Mouse (Mus musculus): ENCODE measurements around the gene Irf8. TPM values are rescaled to one million over a fixed set of nuclear protein-coding genes. Genes with fewer than 3 reads are reported as not detected.
A peak's percentile ranks its signal among the peaks of the same experiment; 100 is the strongest.
"Not testable (repeated sequence)": the region's sequence is repeated elsewhere in the genome, so short reads cannot be mapped to it uniquely, and the experiment has no call there.

The Irf8 gene
- total RNA-seq, 2 experiments from 2014 or later: 3.2 to 4.5 TPM

GRCm38 (mm10) chr8:120779106-120779505, 42.9 kb downstream of the Irf8 start:
- DNase-seq (ENCODE audit: low spot score): no peak

DNA sequence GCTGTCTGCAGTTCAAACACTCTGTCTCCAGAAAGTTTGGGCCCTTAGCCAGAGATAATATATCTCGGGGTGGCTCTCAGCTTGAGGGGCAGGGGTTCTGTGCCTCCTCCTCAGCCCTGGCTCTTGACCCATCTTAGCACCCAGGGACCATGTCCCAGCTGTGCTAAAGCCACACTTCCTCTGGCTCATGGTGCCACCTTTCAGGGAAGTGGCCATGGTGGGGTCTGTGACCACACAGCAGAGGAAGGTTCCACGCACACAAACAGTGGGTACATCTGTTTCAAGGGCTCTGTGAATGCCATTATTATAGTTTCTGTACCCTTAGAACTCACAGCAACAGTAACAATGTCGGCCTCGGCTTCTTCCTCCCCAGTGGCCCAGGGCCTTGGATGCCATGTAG, 47.6 kb downstream of the Irf8 start:
- DNase-seq (ENCODE audit: low spot score): no peak

More at GRCm38 (mm10) chr8:120779106-120779505, 42.9 kb downstream of the Irf8 start:
- intact Hi-C loops (cut with DNase I): no loop called here

DNA sequence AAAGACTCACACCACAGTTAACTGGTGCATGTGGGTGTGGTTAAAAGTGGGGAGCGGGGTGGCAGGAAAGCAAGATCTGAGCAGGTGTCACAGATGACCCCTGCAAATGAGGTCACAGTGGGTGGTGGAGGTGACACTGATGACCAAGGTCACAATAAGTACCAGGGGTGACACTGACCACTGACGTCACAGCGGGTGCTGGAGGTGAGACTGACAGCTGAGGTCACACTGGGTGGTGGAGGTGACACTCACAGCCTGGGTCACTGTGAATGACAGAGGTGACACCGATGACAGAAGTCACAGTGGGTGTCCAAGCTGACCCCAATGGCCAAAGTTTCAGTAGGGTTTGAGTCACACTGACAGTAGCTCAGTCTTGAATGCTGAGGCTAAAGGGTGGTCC, 50.6 kb downstream of the Irf8 start:
- intact Hi-C loops (cut with DNase I): no loop called here
- no peak for DNase-seq (ENCODE audit: low spot score)

More for the DNA sequence above, 47.6 kb downstream of the Irf8 start:
- intact Hi-C loops (cut with DNase I): loop anchor here (2.0 kb wide), 1 partner anchor 19 kb away; no protein-coding TSS in a partner anchor

- DNase-seq (ENCODE audit: low spot score): no peak
- intact Hi-C loops (cut with DNase I): no loop called here
Measured at GRCm38 (mm10) chr8:120787631-120788030, 51.5 kb downstream of the Irf8 start.

- intact Hi-C loops (cut with DNase I): no loop called here
- DNase-seq (ENCODE audit: low spot score): no peak
Measured at GRCm38 (mm10) chr8:120792710-120793109, 56.6 kb downstream of the Irf8 start.

DNA sequence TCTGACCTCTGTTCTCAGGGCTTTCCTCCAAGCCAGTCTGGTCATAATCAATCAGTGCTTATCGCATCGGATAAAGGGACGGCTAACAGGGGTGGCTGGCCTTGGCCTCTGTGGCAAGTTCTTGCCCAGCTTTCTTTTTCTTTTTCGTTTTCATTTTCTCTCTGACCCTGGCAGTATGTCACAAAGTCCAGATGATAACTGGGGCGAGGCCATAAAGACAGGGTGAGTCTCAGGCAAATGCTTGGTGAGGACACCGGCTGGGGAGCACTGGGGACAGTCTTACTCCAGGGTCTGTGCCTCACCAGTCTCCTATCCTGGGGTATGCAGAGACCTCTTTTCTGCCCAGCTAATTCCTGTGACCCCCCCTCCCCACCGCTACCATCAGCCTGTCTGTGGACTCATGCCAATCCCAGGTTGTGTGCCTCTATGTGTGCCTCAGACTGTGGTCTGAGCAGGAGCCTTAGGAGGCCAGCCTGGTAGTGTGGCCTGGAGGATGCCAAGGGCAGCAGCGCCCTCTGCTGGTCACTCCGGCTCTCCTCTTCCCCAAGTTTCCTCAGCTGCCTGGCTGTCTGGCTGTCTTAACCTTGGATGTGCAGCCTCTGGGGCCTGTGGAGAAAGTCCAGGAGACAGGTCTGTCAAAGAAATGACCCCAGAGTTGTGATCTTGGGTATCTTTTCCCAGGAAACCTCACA, 59.9 kb downstream of the Irf8 start:
- peak; percentile 54 for DNase-seq (ENCODE audit: low spot score)
- intact Hi-C loops (cut with DNase I): loop anchor here (1.0 to 5.0 kb wide), 2 partner anchors 59 to 116 kb away; partner anchors contain the start of gene Irf8

- DNase-seq (ENCODE audit: low spot score): no peak
- intact Hi-C loops (cut with DNase I): loop anchor here (5.0 kb wide), 1 partner anchor 60 kb away; the partner anchor contains the start of gene Irf8
Measured at GRCm38 (mm10) chr8:120797019-120797727, 61.0 kb downstream of the Irf8 start.

DNA sequence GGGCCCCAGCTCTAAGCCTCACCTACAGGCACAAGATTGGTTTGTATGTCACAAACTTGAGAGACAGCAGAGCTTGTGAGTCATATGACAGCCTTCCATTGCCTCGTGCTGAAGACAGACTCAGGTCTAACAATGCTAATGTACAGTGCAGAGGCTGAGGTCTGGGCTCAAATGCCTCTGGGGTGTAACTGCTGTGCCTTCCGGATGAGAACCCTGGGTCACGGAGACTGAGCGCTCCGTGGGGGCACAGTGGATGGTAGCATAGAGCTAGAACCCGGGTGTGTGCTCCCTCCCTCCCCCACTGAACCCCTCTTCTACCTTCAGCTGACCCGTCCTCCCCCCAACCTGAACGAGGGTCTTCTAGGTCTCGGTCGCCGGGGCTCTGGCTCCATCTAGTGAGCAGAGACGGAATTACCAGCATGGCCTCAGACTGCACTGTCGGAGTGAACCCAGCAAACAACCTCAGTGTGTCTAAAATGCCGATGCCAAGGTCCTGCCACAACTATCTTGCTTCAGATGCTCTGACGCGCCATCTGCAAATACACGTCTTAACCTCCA, 64.2 kb downstream of the Irf8 start:
- intact Hi-C loops (cut with DNase I): no loop called here
- DNase-seq (ENCODE audit: low spot score): no peak

DNA sequence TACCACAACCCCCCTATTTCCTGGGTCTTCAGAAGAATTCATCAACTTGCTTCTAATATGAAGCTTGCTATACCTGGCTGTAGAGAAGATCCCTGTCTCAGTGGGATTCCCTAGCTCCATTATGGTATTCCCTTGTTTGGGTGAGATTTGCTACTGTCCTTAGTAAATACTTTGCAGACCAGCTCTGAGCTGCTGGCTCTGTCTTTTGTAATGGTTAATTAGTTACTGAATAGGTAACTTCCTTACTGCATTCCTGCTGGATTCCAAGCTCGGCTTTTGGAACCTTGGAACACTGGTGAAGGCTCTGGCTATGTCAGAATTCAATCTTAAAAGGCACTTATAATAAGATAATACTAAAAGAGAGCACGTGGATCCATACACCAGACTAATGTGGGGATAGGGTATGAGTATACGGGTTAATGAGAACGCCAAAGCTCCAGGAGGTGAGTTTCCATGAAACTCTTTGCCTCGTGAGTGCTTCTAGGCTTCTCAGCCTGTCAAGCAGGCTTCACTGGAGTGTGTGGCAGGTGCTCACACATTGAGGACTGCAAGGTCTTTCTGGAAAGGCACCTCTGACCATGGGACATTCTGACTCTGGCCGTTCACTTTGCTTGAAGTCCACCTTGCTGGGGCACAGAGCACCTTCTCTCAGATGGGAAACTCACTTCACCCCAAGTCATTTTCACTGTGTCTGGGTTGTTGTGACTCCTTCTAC, 67.7 kb downstream of the Irf8 start:
- intact Hi-C loops (cut with DNase I): loop anchor here (2.0 kb wide), 1 partner anchor 21 kb away; no protein-coding TSS in a partner anchor
- DNase-seq (ENCODE audit: low spot score): not testable (repeated sequence)

DNA sequence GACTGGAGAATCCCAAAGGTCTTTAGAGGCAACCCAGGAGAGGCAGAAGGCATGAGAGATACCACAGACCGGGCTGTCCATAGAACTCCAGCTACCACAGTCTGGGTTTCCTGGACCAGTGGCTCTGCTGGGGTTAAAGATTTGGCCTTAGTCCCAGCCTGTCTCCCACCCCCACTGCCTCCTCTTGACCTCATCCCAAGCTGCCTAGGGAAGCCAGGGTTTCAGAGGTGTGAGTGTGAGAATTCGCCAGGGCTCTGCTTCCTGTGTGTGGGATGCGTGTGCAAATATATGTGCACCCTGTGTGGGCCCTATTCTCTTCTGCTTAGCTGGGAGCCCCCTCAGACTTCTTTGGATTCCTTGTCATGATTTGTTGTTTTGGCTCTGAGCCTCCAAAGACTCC, 68.6 kb downstream of the Irf8 start:
- DNase-seq (ENCODE audit: low spot score): no peak
- intact Hi-C loops (cut with DNase I): no loop called here

Other genes starting within 250 kb of the Irf8 start
- 1 to 10 TPM; 1.2 to 1.5 TPM for gene Gins2, start 147.1 kb upstream of the Irf8 start, total RNA-seq (2021)
- gene 1190005I06Rik, start 88.7 kb upstream of the Irf8 start, total RNA-seq (2021): 1 to 10 TPM; 2.3 to 3.4 TPM
- gene Gm27021, start 68.3 kb upstream of the Irf8 start, total RNA-seq (2021): not detected
- 1,000 to 10,000 TPM; 4,549 to 4,664 TPM for gene Cox4i1, start 68.1 kb upstream of the Irf8 start, total RNA-seq (2021)
- gene Emc8, start 67.8 kb upstream of the Irf8 start, total RNA-seq (2021): 10 to 100 TPM; 45.6 to 46.9 TPM